Mouse (Mus musculus): ENCODE results near the gene Prr12. TPM values are rescaled to one million over a fixed set of nuclear protein-coding genes. Genes with fewer than 3 reads are reported as not detected.

The Prr12 gene
- polyA plus RNA-seq, 1 experiment from 2014 or later: 11.3 TPM

GRCm38 (mm10) chr7:44985595-44986191 is 67.0 kb downstream of the Prr12 start:
- Histone ChIP-seq H3K4me1 (peaks cover 42% of the 10 kb centered on the region), H3K9ac (peak overlapping the region; percentile 97), H3K4me3 (replicated peaks) (peak overlapping the region; percentile 97), H3K4me2 (peak overlapping the region; percentile 67), H3K36me3 (peaks cover 46% of the 10 kb centered on the region), H3K27ac (peak overlapping the region; percentile 97), H3K27me3 (no peaks in the 10 kb centered on the region), H3K9me3 (replicated peaks) (no peaks in the 10 kb centered on the region)
- under 1% methylated on average over 44 of the region's 45 CpGs for WGBS
- ATAC-seq (replicated peaks; ENCODE audit: low FRiP score): peak; percentile 1; the same call in 1 of the 2 replicates

DNA sequence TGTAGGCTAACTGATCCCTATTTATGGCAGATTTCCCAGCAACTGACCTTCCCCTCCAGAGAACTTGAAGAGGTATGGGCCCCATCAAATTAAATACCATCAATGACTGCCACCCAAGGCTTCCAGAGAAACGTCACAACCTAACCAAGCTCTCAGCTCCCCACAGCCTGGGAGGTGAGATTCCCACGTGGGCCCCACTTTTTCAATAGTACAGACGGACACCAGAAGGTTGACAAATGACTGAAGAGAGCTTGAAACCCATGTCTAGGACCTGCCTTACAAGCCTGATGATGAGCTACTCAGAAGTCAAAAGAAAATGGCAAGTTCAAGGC is 67.9 kb downstream of the Prr12 start:
- H3K9ac ChIP-seq: peak overlapping the region; percentile 97; the same call in 1 of the 2 replicates

GRCm38 (mm10) chr7:44983944-44984832 is 68.5 kb downstream of the Prr12 start:
- H3K4me3 ChIP-seq (replicated peaks): peak overlapping the region; percentile 97
- peak overlapping the region; percentile 97 for H3K27ac ChIP-seq
- no peak for ATAC-seq (replicated peaks; ENCODE audit: low FRiP score)
- H3K27me3 ChIP-seq: no peaks in the 10 kb centered on the region
- peaks cover 48% of the 10 kb centered on the region for H3K36me3 ChIP-seq
- no peaks in the 10 kb centered on the region for H3K9me3 ChIP-seq (replicated peaks)
- peaks cover 40% of the 10 kb centered on the region for H3K4me1 ChIP-seq
- H3K4me2 ChIP-seq: peak overlapping the region; percentile 67
- H3K9ac ChIP-seq: peak overlapping the region; percentile 97; the same call in 1 of the 2 replicates
- 61% methylated on average over 7 of the region's 7 CpGs for WGBS

More for the DNA sequence above, 67.9 kb downstream of the Prr12 start:
- Histone ChIP-seq H3K36me3 (peaks cover 48% of the 10 kb centered on the region), H3K4me1 (peaks cover 42% of the 10 kb centered on the region), H3K27me3 (no peaks in the 10 kb centered on the region), H3K9me3 (replicated peaks) (no peaks in the 10 kb centered on the region), H3K4me2 (peak overlapping the region; percentile 67), H3K4me3 (replicated peaks) (peak overlapping the region; percentile 97), H3K27ac (peak overlapping the region; percentile 97)
- no peak for ATAC-seq (replicated peaks; ENCODE audit: low FRiP score)
- WGBS: 37% methylated on average over 3 of the region's 3 CpGs

- Histone ChIP-seq H3K4me3 (replicated peaks) (0 out of 2 replicates have a peak overlapping the region, but pooled peaks have one; percentile 8), H3K4me2 (peak overlapping the region; percentile 67; the same call in 1 of the 2 replicates), H3K9me3 (replicated peaks) (no peaks in the 10 kb centered on the region), H3K4me1 (peaks cover 31% of the 10 kb centered on the region), H3K9ac (no peak overlapping the region), H3K27me3 (no peaks in the 10 kb centered on the region), H3K27ac (peak overlapping the region; percentile 97), H3K36me3 (peaks cover 57% of the 10 kb centered on the region)
- no peak for ATAC-seq (replicated peaks; ENCODE audit: low FRiP score)
- 38% methylated on average over 6 of the region's 6 CpGs for WGBS
Observed at GRCm38 (mm10) chr7:44983085-44983484, 69.6 kb downstream of the Prr12 start.

DNA sequence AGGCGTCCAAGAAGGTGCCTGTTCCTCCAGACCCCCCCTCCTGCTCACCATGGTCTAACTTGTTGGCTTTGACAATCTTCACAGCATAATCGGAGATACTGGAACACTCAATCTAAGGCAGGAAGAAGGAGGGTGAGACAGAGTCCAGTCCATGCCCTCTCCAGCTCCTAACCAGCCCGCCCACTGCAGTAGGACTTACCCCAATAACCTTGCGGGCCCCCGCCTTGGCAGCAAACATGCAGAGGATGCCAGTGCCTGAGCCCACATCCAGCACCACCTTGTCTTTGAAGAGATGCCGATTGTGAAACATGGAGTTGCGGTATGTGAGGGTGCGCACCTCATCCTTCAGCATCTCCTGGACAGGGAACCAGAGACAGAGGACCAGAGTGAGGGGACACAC is 71.1 kb downstream of the Prr12 start:
- Histone ChIP-seq H3K4me2 (no peak overlapping the region), H3K9me3 (replicated peaks) (no peaks in the 10 kb centered on the region), H3K4me3 (replicated peaks) (no peak overlapping the region), H3K27me3 (no peaks in the 10 kb centered on the region), H3K4me1 (peaks cover 24% of the 10 kb centered on the region), H3K27ac (no peak overlapping the region), H3K9ac (no peak overlapping the region), H3K36me3 (peaks cover 72% of the 10 kb centered on the region)
- 95% methylated on average over 8 of the region's 8 CpGs for whole genome bisulfite sequencing
- no peak for ATAC-seq (replicated peaks; ENCODE audit: low FRiP score)

- Histone ChIP-seq H3K9me3 (replicated peaks) (no peaks in the 10 kb centered on the region), H3K27me3 (no peaks in the 10 kb centered on the region), H3K36me3 (peaks cover 81% of the 10 kb centered on the region), H3K27ac (no peak overlapping the region), H3K4me1 (peaks cover 22% of the 10 kb centered on the region), H3K4me2 (no peak overlapping the region), H3K4me3 (replicated peaks) (no peak overlapping the region), H3K9ac (no peak overlapping the region)
- 85% methylated on average over 3 of the region's 3 CpGs for WGBS
- ATAC-seq (replicated peaks; ENCODE audit: low FRiP score): no peak
Observed at GRCm38 (mm10) chr7:44978300-44978699, 74.4 kb downstream of the Prr12 start.

Small RNAs within 50 kb of the gene (microRNA-seq; reads per million reads assigned to microRNA genes)
- gene Mir7054: not detected

Other genes starting within 250 kb of the Prr12 start
- 93.5 and 100 TPM in 2 replicates for gene Nup62, start 236.8 kb downstream of the Prr12 start, polyA plus RNA-seq (2015; fragmentation: Nextera tagmentation; extraction: Ambion mirVana)
- 1.1 and 1.7 TPM in 2 replicates for gene Il4i1, start 236.5 kb downstream of the Prr12 start, polyA plus RNA-seq (2015; fragmentation: Nextera tagmentation; extraction: Ambion mirVana)
- 4.2 and 4.3 TPM in 2 replicates for gene Atf5, start 236.2 kb downstream of the Prr12 start, polyA plus RNA-seq (2015; fragmentation: Nextera tagmentation; extraction: Ambion mirVana)
- 108 and 118 TPM in 2 replicates for gene Akt1s1, start 203.9 kb downstream of the Prr12 start, polyA plus RNA-seq (2015; fragmentation: Nextera tagmentation; extraction: Ambion mirVana)
- 76.8 and 81.0 TPM in 2 replicates for gene Tbc1d17, start 203.8 kb downstream of the Prr12 start, polyA plus RNA-seq (2015; fragmentation: Nextera tagmentation; extraction: Ambion mirVana)
- gene Pnkp, start 195.7 kb downstream of the Prr12 start, polyA plus RNA-seq (2015; fragmentation: Nextera tagmentation; extraction: Ambion mirVana): 31.1 and 33.6 TPM in 2 replicates
- gene Ptov1, start 183.1 kb downstream of the Prr12 start, polyA plus RNA-seq (2015; fragmentation: Nextera tagmentation; extraction: Ambion mirVana): 411 and 437 TPM in 2 replicates
- 103 and 126 TPM in 2 replicates for gene Med25, start 160.2 kb downstream of the Prr12 start, polyA plus RNA-seq (2015; fragmentation: Nextera tagmentation; extraction: Ambion mirVana)
- gene Fuz, start 156.8 kb downstream of the Prr12 start, polyA plus RNA-seq (2015; fragmentation: Nextera tagmentation; extraction: Ambion mirVana): 22.3 and 24.0 TPM in 2 replicates
- 74.2 and 79.1 TPM in 2 replicates for gene Ap2a1, start 123.4 kb downstream of the Prr12 start, polyA plus RNA-seq (2015; fragmentation: Nextera tagmentation; extraction: Ambion mirVana)
- 0.14 TPM in 2 replicates for gene Tsks, start 109.7 kb downstream of the Prr12 start, polyA plus RNA-seq (2015; fragmentation: Nextera tagmentation; extraction: Ambion mirVana)
- gene Cpt1c, start 78.0 kb downstream of the Prr12 start, polyA plus RNA-seq (2015; fragmentation: Nextera tagmentation; extraction: Ambion mirVana): 19.2 and 25.1 TPM in 2 replicates
- 704 and 710 TPM in 2 replicates for gene Prmt1, start 66.3 kb downstream of the Prr12 start, polyA plus RNA-seq (2015; fragmentation: Nextera tagmentation; extraction: Ambion mirVana)
- gene Irf3, start 55.2 kb downstream of the Prr12 start, polyA plus RNA-seq (2015; fragmentation: Nextera tagmentation; extraction: Ambion mirVana): 86.4 and 90.4 TPM in 2 replicates
- 60.7 and 66.5 TPM in 2 replicates for gene Bcl2l12, start 54.2 kb downstream of the Prr12 start, polyA plus RNA-seq (2015; fragmentation: Nextera tagmentation; extraction: Ambion mirVana)
- 35.5 and 40.1 TPM in 2 replicates for gene Scaf1, start 36.5 kb downstream of the Prr12 start, polyA plus RNA-seq (2015; fragmentation: Nextera tagmentation; extraction: Ambion mirVana)
- 32.6 and 43.2 TPM in 2 replicates for gene Rras, start 34.9 kb downstream of the Prr12 start, polyA plus RNA-seq (2015; fragmentation: Nextera tagmentation; extraction: Ambion mirVana)
- gene Nosip, start 9.5 kb upstream of the Prr12 start, polyA plus RNA-seq (2015; fragmentation: Nextera tagmentation; extraction: Ambion mirVana): 71.5 and 79.5 TPM in 2 replicates
- gene Prrg2, start 9.8 kb upstream of the Prr12 start, polyA plus RNA-seq (2015; fragmentation: Nextera tagmentation; extraction: Ambion mirVana): 33.7 and 36.2 TPM in 2 replicates
- 322 and 362 TPM in 2 replicates for gene Rcn3, start 39.3 kb upstream of the Prr12 start, polyA plus RNA-seq (2015; fragmentation: Nextera tagmentation; extraction: Ambion mirVana)
- 78.0 and 93.5 TPM in 2 replicates for gene Fcgrt, start 51.0 kb upstream of the Prr12 start, polyA plus RNA-seq (2015; fragmentation: Nextera tagmentation; extraction: Ambion mirVana)
- 1,536 and 1,655 TPM in 2 replicates for gene Rps11, start 71.6 kb upstream of the Prr12 start, polyA plus RNA-seq (2015; fragmentation: Nextera tagmentation; extraction: Ambion mirVana)
- 1,248 and 1,360 TPM in 2 replicates for gene Rpl13a, start 75.9 kb upstream of the Prr12 start, polyA plus RNA-seq (2015; fragmentation: Nextera tagmentation; extraction: Ambion mirVana)
- 0.44 TPM in 1 of 2 replicates, not detected in the other for gene Gm45713, start 83.3 kb upstream of the Prr12 start, polyA plus RNA-seq (2015; fragmentation: Nextera tagmentation; extraction: Ambion mirVana)
- 1.9 and 7.5 TPM in 2 replicates for gene Flt3l, start 83.6 kb upstream of the Prr12 start, polyA plus RNA-seq (2015; fragmentation: Nextera tagmentation; extraction: Ambion mirVana)
- gene Pih1d1, start 101.4 kb upstream of the Prr12 start, polyA plus RNA-seq (2015; fragmentation: Nextera tagmentation; extraction: Ambion mirVana): 107 and 108 TPM in 2 replicates
- gene Aldh16a1, start 101.7 kb upstream of the Prr12 start, polyA plus RNA-seq (2015; fragmentation: Nextera tagmentation; extraction: Ambion mirVana): 69.3 and 69.9 TPM in 2 replicates
- 0.14 and 0.30 TPM in 2 replicates for gene Slc17a7, start 111.1 kb upstream of the Prr12 start, polyA plus RNA-seq (2015; fragmentation: Nextera tagmentation; extraction: Ambion mirVana)
- not detected in 2 replicates for gene Gfy, start 126.7 kb upstream of the Prr12 start, polyA plus RNA-seq (2015; fragmentation: Nextera tagmentation; extraction: Ambion mirVana)
- not detected in 2 replicates for gene Pth2, start 128.1 kb upstream of the Prr12 start, polyA plus RNA-seq (2015; fragmentation: Nextera tagmentation; extraction: Ambion mirVana)
- gene Ccdc155, start 152.0 kb upstream of the Prr12 start, polyA plus RNA-seq (2015; fragmentation: Nextera tagmentation; extraction: Ambion mirVana): 0.78 and 1.1 TPM in 2 replicates
- 0.97 and 1.4 TPM in 2 replicates for gene Dkkl1, start 159.3 kb upstream of the Prr12 start, polyA plus RNA-seq (2015; fragmentation: Nextera tagmentation; extraction: Ambion mirVana)
- 196 and 207 TPM in 2 replicates for gene Tead2, start 162.9 kb upstream of the Prr12 start, polyA plus RNA-seq (2015; fragmentation: Nextera tagmentation; extraction: Ambion mirVana)
- 1.2 and 2.4 TPM in 2 replicates for gene Cd37, start 186.2 kb upstream of the Prr12 start, polyA plus RNA-seq (2015; fragmentation: Nextera tagmentation; extraction: Ambion mirVana)
- gene Slc6a16, start 188.2 kb upstream of the Prr12 start, polyA plus RNA-seq (2015; fragmentation: Nextera tagmentation; extraction: Ambion mirVana): 0.10 and 0.23 TPM in 2 replicates
- not detected in 2 replicates for gene Slc6a21, start 224.6 kb upstream of the Prr12 start, polyA plus RNA-seq (2015; fragmentation: Nextera tagmentation; extraction: Ambion mirVana)

Data from kidney, embryonic 15.5 days (tissue).